Mouse (Mus musculus) layer of hippocampus, postnatal 25 days (tissue): ENCODE data around the gene Rap1a. TPM values are rescaled to one million over a fixed set of nuclear protein-coding genes. Genes with fewer than 3 reads are reported as not detected.

Experiments used
- DNase-seq, 2 experiments: peaks; one replicate each; pipeline ENCODE4 v3.0.0; 2022; ENCODE audit warnings: mixed read lengths in 2 of 2, low spot score in 1 of 2; ENCODE audit errors: extremely low spot score in 1 of 2
- total RNA-seq, 2 experiments: library from RNA; stranded (reverse); gene quantifications; 2 replicates each; pipeline ENCODE4 v1.2.3; 2021

Gene Rap1a
- total RNA-seq, 2 experiments from 2014 or later: 101 to 108 TPM

DNA sequence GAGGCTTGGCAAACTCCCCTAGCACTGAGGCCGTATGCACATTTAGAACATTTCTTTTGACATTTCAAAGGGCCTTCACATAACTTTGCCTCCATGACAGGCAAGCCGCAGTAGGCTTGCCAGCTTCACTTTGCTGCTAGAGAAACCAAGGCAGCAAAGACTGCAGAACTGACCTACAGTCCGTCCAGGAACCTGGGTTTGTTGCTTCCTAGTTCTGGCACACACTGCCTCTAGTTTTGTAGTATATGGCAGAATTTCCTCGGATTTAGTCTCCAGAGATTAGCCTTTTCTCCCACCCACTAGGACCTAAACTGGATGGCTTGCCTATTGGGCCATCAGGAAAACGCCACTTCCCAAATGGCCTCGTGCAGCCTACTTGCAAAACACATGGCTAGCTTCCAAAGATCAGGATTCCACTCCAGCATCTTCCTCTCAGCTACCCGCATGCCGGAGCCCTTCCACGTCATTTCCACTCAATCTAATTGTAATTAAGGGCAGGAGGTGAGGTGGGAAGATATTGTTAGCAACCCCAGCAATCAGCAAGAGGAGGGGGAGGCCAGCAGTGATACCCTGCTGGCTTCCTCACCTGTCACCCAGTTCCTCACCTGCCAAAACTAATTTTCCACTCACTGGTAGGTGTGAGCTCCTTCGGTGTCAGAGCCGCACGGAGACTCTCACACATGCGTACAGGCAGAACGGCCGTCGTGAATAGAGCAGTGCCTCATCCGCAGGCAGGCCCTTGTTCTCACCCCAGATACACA lies 104.6 kb downstream of the Rap1a start:
- no peak for DNase-seq

- DNase-seq: no peak
Measured at GRCm38 (mm10) chr3:105695476-105696386, 105.4 kb downstream of the Rap1a start.

DNA sequence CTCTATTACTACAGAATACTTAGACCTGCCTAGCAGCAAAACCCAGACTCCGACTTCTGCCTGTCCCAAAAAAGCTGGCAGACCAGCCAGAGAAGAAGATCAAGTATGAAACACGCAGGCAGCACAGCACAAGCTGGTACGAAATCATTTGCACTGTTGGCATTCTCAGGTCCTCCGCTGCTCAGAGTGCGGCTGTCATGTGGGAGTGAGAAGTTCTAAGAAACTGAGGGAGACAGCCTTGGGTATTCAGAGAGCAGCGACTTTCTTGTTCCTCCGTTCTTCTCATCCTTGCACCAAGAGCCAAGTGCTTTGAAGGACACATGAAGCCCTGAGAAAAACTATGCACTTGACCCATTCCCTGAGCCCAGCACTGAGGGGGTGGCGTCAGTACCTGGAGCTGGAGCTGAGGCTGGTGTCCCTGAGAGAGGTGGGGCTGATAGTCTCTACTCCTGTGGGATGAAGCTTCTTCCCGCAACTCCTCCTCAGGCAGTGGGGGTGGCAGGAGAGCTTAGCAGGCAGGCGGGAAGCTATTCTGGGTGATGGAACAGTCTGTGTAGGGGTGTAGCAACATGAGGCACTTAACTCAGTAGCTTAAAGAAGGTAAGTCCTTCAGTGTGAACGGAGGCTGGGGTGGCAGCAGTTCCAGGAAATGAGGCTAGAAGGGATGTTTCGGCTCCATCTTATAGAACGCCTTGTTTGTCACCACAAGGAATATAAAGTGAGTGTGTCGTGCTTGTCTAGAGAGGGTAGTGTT lies 107.6 kb downstream of the Rap1a start:
- DNase-seq: no peak

- DNase-seq: no peak
Measured at GRCm38 (mm10) chr3:105688536-105688935, 112.6 kb downstream of the Rap1a start.

DNA sequence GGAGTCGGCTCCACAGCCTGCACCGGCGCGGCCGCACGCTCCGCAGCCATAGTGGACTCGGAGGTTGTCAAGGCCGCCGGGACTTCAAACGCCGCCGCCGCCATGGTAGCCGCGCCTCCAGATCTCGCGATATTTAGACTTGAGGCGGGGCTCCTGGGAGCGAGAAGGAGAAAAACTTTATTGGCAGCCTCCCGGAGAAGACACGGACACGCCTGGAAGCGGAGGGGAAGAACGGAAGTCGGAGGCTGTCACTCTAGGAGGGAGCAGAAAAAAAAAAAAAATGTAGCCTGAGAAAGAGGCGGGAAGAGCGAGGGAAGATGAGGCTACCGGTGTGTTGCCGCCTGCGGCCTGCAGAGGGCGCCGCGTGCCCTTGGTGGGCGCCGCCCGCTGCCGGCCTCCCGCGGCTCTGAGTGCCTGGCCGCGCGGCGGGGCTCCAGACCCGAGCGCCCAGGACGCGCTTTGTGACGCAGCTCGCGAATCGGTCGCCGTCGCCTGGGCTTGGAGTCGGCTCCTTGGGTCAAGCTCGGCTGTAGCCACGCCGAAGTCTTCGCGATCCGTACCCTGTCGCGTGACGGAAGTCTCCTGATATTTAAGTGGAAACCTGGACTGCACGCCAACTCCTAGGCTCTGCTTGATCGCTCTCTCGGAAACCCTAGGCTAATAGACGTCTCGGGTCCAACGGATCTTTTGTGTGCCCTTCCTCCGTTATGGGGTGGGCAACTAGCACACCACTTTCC lies 113.6 kb downstream of the Rap1a start, which contains the start of gene Ddx20:
Ddx20 (minus strand) TSS at position 251 of the 737 bp plus-strand sequence.
- DNase-seq: peak; percentile 81 to 84

- DNase-seq: no peak
Measured at GRCm38 (mm10) chr3:105686394-105687323, 114.5 kb downstream of the Rap1a start.

- DNase-seq: no peak
Measured at GRCm38 (mm10) chr3:105680346-105680745, 120.8 kb downstream of the Rap1a start.

Other genes starting within 250 kb of the Rap1a start
- 10 to 100 TPM; 11.5 to 12.0 TPM for gene Ddx20, start 113.8 kb downstream of the Rap1a start, total RNA-seq
- 10 to 100 TPM; 61.9 to 72.7 TPM for gene Inka2, start 96.7 kb downstream of the Rap1a start, total RNA-seq
- under 1 TPM; 0.69 to 0.89 TPM for gene Adora3, start 69.5 kb upstream of the Rap1a start, total RNA-seq
- not detected for gene Tmigd3, start 69.6 kb upstream of the Rap1a start, total RNA-seq
- 1 to 10 TPM; 1.1 to 1.2 TPM for gene I830077J02Rik, start 131.3 kb upstream of the Rap1a start, total RNA-seq
- gene Wdr77, start 158.0 kb upstream of the Rap1a start, total RNA-seq: 10 to 100 TPM; 48.4 to 52.4 TPM
- 100 to 1,000 TPM; 289 to 314 TPM for gene Atp5f1, start 158.8 kb upstream of the Rap1a start, total RNA-seq
- gene Ovgp1, start 172.4 kb upstream of the Rap1a start, total RNA-seq: 1 to 10 TPM; 1.0 to 3.2 TPM
- under 1 TPM in 1 of 2 experiments, not detected in 1; 0.30 TPM for gene Pifo, start 213.3 kb upstream of the Rap1a start, total RNA-seq
- gene Chil5, start 231.5 kb upstream of the Rap1a start, total RNA-seq: not detected